In the genomic region with DNA sequence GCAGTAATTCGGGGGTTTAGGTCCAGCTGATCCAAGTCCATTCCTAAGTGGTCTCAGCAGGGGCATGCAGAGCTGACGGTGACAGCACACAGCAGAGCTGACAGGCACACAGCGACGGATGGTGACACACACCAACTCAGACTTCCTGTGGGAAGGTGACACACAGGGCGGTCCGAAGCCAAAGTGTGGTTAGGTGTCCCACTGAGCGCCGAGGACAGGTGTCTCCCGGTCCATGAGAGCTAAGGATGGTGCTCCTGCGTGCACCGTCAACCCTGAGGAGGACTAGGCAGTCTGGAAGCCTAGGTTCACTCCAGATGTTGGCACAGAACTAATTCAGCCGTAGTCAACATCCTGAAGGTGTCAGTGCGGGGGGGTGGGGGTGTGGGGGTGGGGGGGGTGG, we compare ENCODE assay signal across 21 mouse cellular contexts. TPM values are rescaled to one million over a fixed set of nuclear protein-coding genes. Genes with fewer than 3 reads are reported as not detected.
DNase-seq lines count a peak whose midpoint lies in the region; ATAC-seq lines count a peak whose summit lies in the region.
"Had no signal": no experiment of that assay in that cellular context is flagged by ENCODE, and none has a peak within 500 bp of the region (broad histone marks: within the 10 kb centered on the region; RNA-seq: fewer than 3 reads in every experiment).

No protein-coding gene starts in this region.

- no peak for DNase-seq in heart, embryonic 10.5 days (ENCODE audit: low spot score)
- no peak for DNase-seq in heart, adult 8-10 months (ENCODE audit: low spot score)
- no peak for DNase-seq in midbrain, embryonic 10.5 days (ENCODE audit: low spot score)
- DNase-seq in embryonic facial prominence, embryonic 10.5 days (ENCODE audit: low spot score) = no peak
- no peak for DNase-seq in adrenal gland, adult 18-20 months (ENCODE audit: low spot score in 2 of 2)
- DNase-seq: cerebellum, postnatal 25 days; gastrocnemius, postnatal 25 days; heart, adult 2 months; heart, postnatal 10 days; kidney, postnatal 25 days; layer of hippocampus, postnatal 36 days; thymus, postnatal 25 days had no signal

- no peak for ATAC-seq in midbrain, embryonic 13.5 days
- ATAC-seq in limb, embryonic 12.5 days (ENCODE audit: insufficient number of reproducible peaks, insufficient read depth, low FRiP score, low TSS enrichment, low read depth) = no peak
- no peak for ATAC-seq in inflammation-experienced regulatory T-cells, adult 6 months
- ATAC-seq: forebrain, embryonic 16.5 days; hindbrain, embryonic 16.5 days; intestine, postnatal 0 days; lung, postnatal 0 days had no signal

- no peaks in the 10 kb centered on the region for H3K27me3 ChIP-seq in heart, embryonic 10.5 days (ENCODE audit: insufficient read depth, poor library complexity, severe bottlenecking)
- no peaks in the 10 kb centered on the region for H3K27me3 ChIP-seq in midbrain, embryonic 10.5 days (ENCODE audit: low read depth, poor library complexity, severe bottlenecking)
- H3K27me3 ChIP-seq in midbrain, embryonic 13.5 days = no peaks in the 10 kb centered on the region
- no peaks in the 10 kb centered on the region for H3K27me3 ChIP-seq in embryonic facial prominence, embryonic 10.5 days (replicated peaks; ENCODE audit: low read depth, poor library complexity, severe bottlenecking)
- no peaks in the 10 kb centered on the region for H3K27me3 ChIP-seq in limb, embryonic 12.5 days
- H3K27me3 ChIP-seq: embryonic facial prominence, embryonic 13.5 days had no signal

- H3K36me3 ChIP-seq in heart, embryonic 10.5 days = peaks cover 27% of the 10 kb centered on the region
- peaks cover 43% of the 10 kb centered on the region for H3K36me3 ChIP-seq in midbrain, embryonic 10.5 days
- H3K36me3 ChIP-seq in midbrain, embryonic 13.5 days = peaks cover 19% of the 10 kb centered on the region
- H3K36me3 ChIP-seq in embryonic facial prominence, embryonic 10.5 days (replicated peaks) = peaks cover 46% of the 10 kb centered on the region
- peaks cover 39% of the 10 kb centered on the region for H3K36me3 ChIP-seq in limb, embryonic 12.5 days

- H3K4me1 ChIP-seq in heart, embryonic 10.5 days = peaks cover 57% of the 10 kb centered on the region
- peaks cover 58% of the 10 kb centered on the region for H3K4me1 ChIP-seq in midbrain, embryonic 10.5 days
- peaks cover 51% of the 10 kb centered on the region for H3K4me1 ChIP-seq in midbrain, embryonic 13.5 days (replicated peaks)
- H3K4me1 ChIP-seq in embryonic facial prominence, embryonic 10.5 days = peaks cover 55% of the 10 kb centered on the region
- peaks cover 48% of the 10 kb centered on the region for H3K4me1 ChIP-seq in limb, embryonic 12.5 days (replicated peaks)

- H3K27ac ChIP-seq in heart, embryonic 10.5 days = no peak overlapping the region
- H3K27ac ChIP-seq in midbrain, embryonic 10.5 days (replicated peaks) = no peak overlapping the region
- no peak overlapping the region for H3K27ac ChIP-seq in midbrain, embryonic 13.5 days
- H3K27ac ChIP-seq in embryonic facial prominence, embryonic 10.5 days (replicated peaks) = no peak overlapping the region
- no peak overlapping the region for H3K27ac ChIP-seq in limb, embryonic 12.5 days
- H3K27ac ChIP-seq: embryonic facial prominence, embryonic 13.5 days; heart, adult 2 months had no signal

- 0 out of 2 replicates have a peak overlapping the region, but pooled peaks have one; percentile 84 for H3K4me3 ChIP-seq in heart, embryonic 10.5 days
- peak overlapping the region; percentile 87; the same call in 1 of the 2 replicates for H3K4me3 ChIP-seq in midbrain, embryonic 10.5 days
- no peak overlapping the region for H3K4me3 ChIP-seq in midbrain, embryonic 13.5 days (replicated peaks)
- H3K4me3 ChIP-seq in embryonic facial prominence, embryonic 10.5 days = peak overlapping the region; percentile 87; the same call in 1 of the 2 replicates
- no peak overlapping the region; the same call in 1 of the 2 replicates for H3K4me3 ChIP-seq in limb, embryonic 12.5 days (replicated peaks)
- H3K4me3 ChIP-seq: heart, adult 2 months had no signal

- no peaks in the 10 kb centered on the region for H3K9me3 ChIP-seq in heart, embryonic 10.5 days
- no peaks in the 10 kb centered on the region for H3K9me3 ChIP-seq in midbrain, embryonic 10.5 days (replicated peaks)
- H3K9me3 ChIP-seq in midbrain, embryonic 13.5 days = no peaks in the 10 kb centered on the region
- no peaks in the 10 kb centered on the region for H3K9me3 ChIP-seq in embryonic facial prominence, embryonic 10.5 days
- H3K9me3 ChIP-seq in limb, embryonic 12.5 days = no peaks in the 10 kb centered on the region
- H3K9me3 ChIP-seq: embryonic facial prominence, embryonic 13.5 days; hindbrain, embryonic 10.5 days had no signal

- WGBS in heart, embryonic 10.5 days = 81% methylated on average over 13 of the region's 13 CpGs
- WGBS in midbrain, embryonic 10.5 days = 86% methylated on average over 13 of the region's 13 CpGs
- 90% methylated on average over 13 of the region's 13 CpGs for WGBS in midbrain, embryonic 13.5 days
- 90% methylated on average over 13 of the region's 13 CpGs for WGBS in embryonic facial prominence, embryonic 10.5 days
- WGBS in limb, embryonic 12.5 days = 91% methylated on average over 13 of the region's 13 CpGs

- no peak overlapping the region for H3K9ac ChIP-seq in midbrain, embryonic 13.5 days (replicated peaks)
- no peak overlapping the region for H3K9ac ChIP-seq in limb, embryonic 12.5 days (replicated peaks)

- H3K4me2 ChIP-seq in midbrain, embryonic 13.5 days (replicated peaks) = no peak overlapping the region
- 0 out of 2 replicates have a peak overlapping the region, but pooled peaks have one; percentile 84 for H3K4me2 ChIP-seq in limb, embryonic 12.5 days

RNA-seq across cellular contexts. Expression of gene Xrcc3, which starts 1.6 kb away (rescaled TPM):
- 10.5 and 13.8 TPM in 2 replicates for polyA plus RNA-seq in heart, embryonic 10.5 days (2016; fragmentation: Nextera tagmentation; extraction: Ambion mirVana)
- 1 to 10 TPM in 1 of 4 experiments, under 1 TPM in 3; 0.54 to 1.1 (median 0.77) TPM for total RNA-seq in heart, adult 8-10 months (2022)
- 16.7 and 18.2 TPM in 2 replicates for polyA plus RNA-seq in midbrain, embryonic 10.5 days (2016; fragmentation: Nextera tagmentation; extraction: Ambion mirVana)
- 3.9 and 4.4 TPM in 2 replicates for polyA plus RNA-seq in midbrain, embryonic 13.5 days (2015; fragmentation: Nextera tagmentation; extraction: Ambion mirVana)
- 21.7 and 22.2 TPM in 2 replicates for polyA plus RNA-seq in embryonic facial prominence, embryonic 10.5 days (2016; fragmentation: Nextera tagmentation; extraction: Ambion mirVana)
- polyA plus RNA-seq in limb, embryonic 12.5 days (2016; fragmentation: Nextera tagmentation; extraction: Ambion mirVana) = 8.0 and 10.2 TPM in 2 replicates
- polyA plus RNA-seq in inflammation-experienced regulatory T-cells, adult 6 months (2017; shearing (Covaris generic)) = 1 to 10 TPM; 2.8 to 5.2 (median 4.1) TPM
- 10 to 100 TPM; 13.0 to 13.7 TPM for total RNA-seq in adrenal gland, adult 18-20 months (2021)

RNA-seq across cellular contexts. Expression of gene Zfyve21, which starts 1.9 kb away (rescaled TPM):
- polyA plus RNA-seq in heart, embryonic 10.5 days (2016; fragmentation: Nextera tagmentation; extraction: Ambion mirVana) = 104 and 109 TPM in 2 replicates
- total RNA-seq in heart, adult 8-10 months (2022) = 10 to 100 TPM; 57.5 to 90.1 (median 67.6) TPM
- polyA plus RNA-seq in midbrain, embryonic 10.5 days (2016; fragmentation: Nextera tagmentation; extraction: Ambion mirVana) = 75.3 and 79.2 TPM in 2 replicates
- 34.7 and 36.6 TPM in 2 replicates for polyA plus RNA-seq in midbrain, embryonic 13.5 days (2015; fragmentation: Nextera tagmentation; extraction: Ambion mirVana)
- polyA plus RNA-seq in embryonic facial prominence, embryonic 10.5 days (2016; fragmentation: Nextera tagmentation; extraction: Ambion mirVana) = 75.0 TPM in 2 replicates
- polyA plus RNA-seq in limb, embryonic 12.5 days (2016; fragmentation: Nextera tagmentation; extraction: Ambion mirVana) = 86.0 and 88.6 TPM in 2 replicates
- polyA plus RNA-seq in inflammation-experienced regulatory T-cells, adult 6 months (2017; shearing (Covaris generic)) = 1 to 10 TPM; 3.5 to 6.8 (median 4.5) TPM
- total RNA-seq in adrenal gland, adult 18-20 months (2021) = 100 to 1,000 TPM in 1 of 2 experiments, 10 to 100 TPM in 1; 84.6 to 101 TPM

RNA-seq across cellular contexts. Expression of gene Klc1, which starts 53.4 kb away (rescaled TPM):
- polyA plus RNA-seq in heart, embryonic 10.5 days (2016; fragmentation: Nextera tagmentation; extraction: Ambion mirVana) = 109 and 116 TPM in 2 replicates
- total RNA-seq in heart, adult 8-10 months (2022) = 10 to 100 TPM; 73.6 to 90.4 (median 83.5) TPM
- 189 and 265 TPM in 2 replicates for polyA plus RNA-seq in midbrain, embryonic 10.5 days (2016; fragmentation: Nextera tagmentation; extraction: Ambion mirVana)
- polyA plus RNA-seq in midbrain, embryonic 13.5 days (2015; fragmentation: Nextera tagmentation; extraction: Ambion mirVana) = 545 and 546 TPM in 2 replicates
- polyA plus RNA-seq in embryonic facial prominence, embryonic 10.5 days (2016; fragmentation: Nextera tagmentation; extraction: Ambion mirVana) = 130 and 131 TPM in 2 replicates
- 114 and 121 TPM in 2 replicates for polyA plus RNA-seq in limb, embryonic 12.5 days (2016; fragmentation: Nextera tagmentation; extraction: Ambion mirVana)
- polyA plus RNA-seq in inflammation-experienced regulatory T-cells, adult 6 months (2017; shearing (Covaris generic)) = 10 to 100 TPM; 17.9 to 19.7 (median 18.3) TPM
- 100 to 1,000 TPM in 1 of 2 experiments, 10 to 100 TPM in 1; 93.1 to 126 TPM for total RNA-seq in adrenal gland, adult 18-20 months (2021)

Comparison
In these comparisons a context has a peak if more than half of its experiments do, and no peak if none do; other contexts are left out.
1. H3K4me3 ChIP-seq: peak in heart, embryonic 10.5 days (single experiment), midbrain, embryonic 10.5 days (single experiment) and embryonic facial prominence, embryonic 10.5 days (single experiment); none in midbrain, embryonic 13.5 days (single experiment) and limb, embryonic 12.5 days (single experiment).